Mouse (Mus musculus) heart, adult 2 months (tissue): ENCODE results near the gene Brs3.

Experiments
- CTCF ChIP-seq: fragments of 200-600 bp; IDR thresholded peaks from 2 replicates; pipeline ENCODE4 v1.8.1; 2022; ENCODE audit warnings: antibody characterized with exemption, mild to moderate bottlenecking, moderate library complexity
- EP300 ChIP-seq: fragments of 200-500 bp; IDR thresholded peaks from 2 replicates; pipeline ENCODE4 v1.6.1; 2011; ENCODE audit warnings: low read depth, low read length, control low read depth; ENCODE audit not compliant: insufficient read depth
- POLR2A ChIP-seq: fragments of 200-500 bp; IDR thresholded peaks from 2 replicates; pipeline ENCODE4 v1.6.1; 2011; ENCODE audit warnings: mild to moderate bottlenecking, low read depth, low read length, control low read depth; ENCODE audit not compliant: insufficient read depth

- TF ChIP-seq POLR2A (no peak), CTCF (no peak), EP300 (no peak)
These were observed 30.0 kb upstream of the Brs3 start for GRCm38 (mm10) chrX:57012891-57013290.
